Mouse (Mus musculus) C2C12 (cell line): ENCODE measurements around the gene Gm10073. TPM values are rescaled to one million over a fixed set of nuclear protein-coding genes. Genes with fewer than 3 reads are reported as not detected.
"Not testable (repeated sequence)": the region's sequence is repeated elsewhere in the genome, so short reads cannot be mapped to it uniquely, and the experiment has no call there.

Experiments used
- H3K27me3 ChIP-seq: one replicate; pipeline ENCODE4 v1.6.1; 2011; ENCODE audit not compliant: control insufficient read depth, insufficient read depth, insufficient read length
- H3K36me3 ChIP-seq: one replicate; pipeline ENCODE4 v1.6.1; 2011; ENCODE audit not compliant: control insufficient read depth, insufficient read depth
- H3K4me3 ChIP-seq: one replicate; pipeline ENCODE4 v1.5.1; 2011; ENCODE audit warnings: mild to moderate bottlenecking, control low read depth; ENCODE audit not compliant: poor library complexity, insufficient read depth, severe bottlenecking
- H3K79me2 ChIP-seq: one replicate; pipeline ENCODE4 v1.6.1; 2011; ENCODE audit not compliant: control insufficient read depth, insufficient read depth
- H3K79me3 ChIP-seq: one replicate; pipeline ENCODE4 v1.6.1; 2011; ENCODE audit warnings: low read depth, control low read depth
- H3ac ChIP-seq: one replicate; pipeline ENCODE3; 2011; ENCODE audit warnings: low read depth; ENCODE audit not compliant: control insufficient read depth, insufficient read length
- CEBPB ChIP-seq: IDR thresholded peaks from one replicate; pipeline ENCODE4 v1.6.1; 2011; ENCODE audit warnings: low read depth, mild to moderate bottlenecking, control low read depth, moderate library complexity
- CTCF ChIP-seq: IDR thresholded peaks from one replicate; pipeline ENCODE4 v1.5.1; 2011; ENCODE audit not compliant: control insufficient read depth, insufficient read depth, insufficient read length
- FOSL1 ChIP-seq: IDR thresholded peaks from one replicate; pipeline ENCODE4 v1.8.0; 2011; ENCODE audit warnings: mild to moderate bottlenecking, low read length; ENCODE audit not compliant: poor library complexity, insufficient read depth, severe bottlenecking
- MAX ChIP-seq: IDR thresholded peaks from one replicate; pipeline ENCODE4 v1.6.1; 2011; ENCODE audit warnings: mild to moderate bottlenecking, control low read depth
- MYOD1 ChIP-seq: IDR thresholded peaks from one replicate; pipeline ENCODE4 v1.6.1; 2011; ENCODE audit warnings: low read depth; ENCODE audit not compliant: control insufficient read depth, insufficient read length
- MYOG ChIP-seq: IDR thresholded peaks from one replicate; pipeline ENCODE4 v1.6.1; 2011; ENCODE audit not compliant: control insufficient read depth, insufficient read length; ENCODE audit errors: extremely low read depth
- USF1 ChIP-seq: IDR thresholded peaks from one replicate; pipeline ENCODE4 v1.6.1; 2011; ENCODE audit warnings: low read depth, mild to moderate bottlenecking, control low read depth, moderate library complexity
- polyA plus RNA-seq: library from polyadenylated mRNA; unstranded; fragments of >200 nt; fragmentation: generic; extraction: Trizol; gene quantifications from one replicate; pipeline ENCODE4 v1.2.1, GENCODE M21; 2012; ENCODE audit warnings: missing spikeins

The Gm10073 gene
- polyA plus RNA-seq, 1 experiment: 107 TPM

DNA sequence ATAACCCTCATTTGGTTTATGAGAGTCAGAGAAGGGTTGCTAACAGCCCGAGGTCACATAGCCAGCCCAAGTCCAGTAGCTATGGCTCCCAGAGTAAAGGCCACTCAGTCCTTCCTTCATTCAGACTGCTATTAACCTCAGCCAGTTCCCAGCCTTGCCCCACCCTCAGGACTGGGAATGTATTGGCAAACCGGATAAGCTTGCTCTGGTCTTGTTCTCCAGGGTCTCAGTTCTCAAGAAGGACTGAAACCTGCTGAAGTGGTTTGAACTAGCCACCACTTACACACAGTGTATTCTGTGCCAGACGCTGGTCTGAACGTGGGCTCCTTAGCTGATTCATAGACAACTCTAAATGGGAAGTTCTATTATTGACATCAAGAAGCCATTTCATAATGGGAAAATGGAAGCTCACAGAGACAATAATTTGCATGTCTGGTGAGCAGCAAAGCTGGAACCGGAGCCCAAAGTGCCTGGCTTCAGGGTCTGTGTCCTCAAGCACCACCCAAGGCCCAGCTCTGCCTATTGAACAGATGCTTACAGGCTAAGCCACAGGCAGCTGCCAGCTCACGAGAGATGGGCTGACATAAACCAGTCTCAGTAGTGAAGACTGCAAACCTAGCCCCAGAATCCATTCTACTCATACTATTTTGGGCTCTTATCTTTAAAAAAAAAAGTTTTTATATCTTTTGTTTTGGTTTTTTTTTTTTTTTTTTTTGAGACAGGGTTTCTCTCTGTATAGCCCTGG lies 8.3 kb upstream of the Gm10073 start:
- H3ac ChIP-seq: no peak overlapping the region
- no peaks in the 10 kb centered on the region for H3K27me3 ChIP-seq
- TF ChIP-seq MAX (no peak), FOSL1 (no peak), CTCF (no peak), MYOG (no peak), CEBPB (no peak), MYOD1 (no peak), USF1 (no peak)
- no peaks in the 10 kb centered on the region for H3K79me3 ChIP-seq
- no peaks in the 10 kb centered on the region for H3K36me3 ChIP-seq
- H3K4me3 ChIP-seq: no peak overlapping the region
- no peaks in the 10 kb centered on the region for H3K79me2 ChIP-seq

DNA sequence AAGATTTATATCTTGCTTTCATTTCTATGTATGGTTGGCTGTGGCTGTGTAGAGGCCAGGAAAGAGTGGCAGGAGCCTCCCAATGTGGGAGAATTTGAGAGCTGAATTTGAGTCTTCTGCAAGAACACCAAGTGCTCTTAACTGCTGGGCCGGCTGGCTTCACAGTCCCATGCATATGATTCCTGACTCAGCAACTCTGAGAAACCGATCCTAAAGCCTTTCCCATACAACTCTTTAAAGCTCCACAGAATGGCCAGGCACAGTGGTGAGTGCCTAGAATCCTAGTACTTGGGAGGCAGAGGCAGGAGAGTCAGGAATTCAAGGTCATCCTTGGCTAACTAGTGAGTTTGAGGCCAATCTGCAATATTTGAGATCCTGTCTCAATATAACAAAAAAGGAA lies 6.2 kb upstream of the Gm10073 start:
- TF ChIP-seq MYOD1 (no peak), CEBPB (no peak), MAX (no peak), FOSL1 (no peak), USF1 (no peak), CTCF (no peak), MYOG (no peak)
- H3K36me3 ChIP-seq: no peaks in the 10 kb centered on the region
- H3ac ChIP-seq: no peak overlapping the region
- no peaks in the 10 kb centered on the region for H3K79me3 ChIP-seq
- H3K79me2 ChIP-seq: no peaks in the 10 kb centered on the region
- no peak overlapping the region for H3K4me3 ChIP-seq
- H3K27me3 ChIP-seq: no peaks in the 10 kb centered on the region

DNA sequence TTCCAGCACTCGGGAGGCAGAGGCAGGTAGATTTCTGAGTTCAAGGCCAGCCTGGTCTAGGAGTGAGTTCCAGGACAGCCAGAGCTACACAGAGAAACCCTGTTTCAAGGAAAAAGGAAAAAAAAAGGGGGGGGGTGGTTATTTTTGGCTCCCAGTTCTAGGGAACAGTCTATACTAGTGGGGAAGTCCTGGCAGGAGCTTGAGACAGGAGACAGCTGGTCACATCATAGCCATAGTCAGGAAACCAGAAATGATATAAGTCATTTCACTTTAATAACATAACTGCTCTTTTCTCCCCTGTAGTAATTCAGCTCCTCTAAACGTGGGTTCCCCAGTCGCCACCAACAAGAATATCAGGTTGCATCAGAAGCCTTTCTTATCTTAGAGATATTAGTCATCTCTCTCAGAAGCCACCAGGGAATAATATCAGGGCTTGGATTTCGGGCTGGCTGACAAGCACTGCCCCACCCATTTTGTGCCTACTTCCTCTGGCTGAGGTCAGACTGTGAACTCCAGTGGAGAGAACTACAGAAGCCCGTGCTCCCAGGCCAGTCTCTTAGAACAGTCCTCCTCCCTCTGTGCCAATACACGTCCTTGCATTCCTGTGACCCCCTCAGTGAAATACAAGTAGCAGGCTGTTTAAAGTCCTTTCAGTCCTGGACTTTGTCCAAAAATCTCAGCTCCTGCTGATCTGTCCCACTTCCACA lies 3.7 kb upstream of the Gm10073 start:
- TF ChIP-seq CTCF (no peak), CEBPB (peak; percentile 70), MAX (no peak), MYOG (no peak), USF1 (no peak), FOSL1 (peak; percentile 72), MYOD1 (peak; percentile 57)
- H3K4me3 ChIP-seq: no peak overlapping the region
- H3K79me3 ChIP-seq: no peaks in the 10 kb centered on the region
- H3K36me3 ChIP-seq: no peaks in the 10 kb centered on the region
- H3K79me2 ChIP-seq: no peaks in the 10 kb centered on the region
- no peaks in the 10 kb centered on the region for H3K27me3 ChIP-seq
- H3ac ChIP-seq: no peak overlapping the region

DNA sequence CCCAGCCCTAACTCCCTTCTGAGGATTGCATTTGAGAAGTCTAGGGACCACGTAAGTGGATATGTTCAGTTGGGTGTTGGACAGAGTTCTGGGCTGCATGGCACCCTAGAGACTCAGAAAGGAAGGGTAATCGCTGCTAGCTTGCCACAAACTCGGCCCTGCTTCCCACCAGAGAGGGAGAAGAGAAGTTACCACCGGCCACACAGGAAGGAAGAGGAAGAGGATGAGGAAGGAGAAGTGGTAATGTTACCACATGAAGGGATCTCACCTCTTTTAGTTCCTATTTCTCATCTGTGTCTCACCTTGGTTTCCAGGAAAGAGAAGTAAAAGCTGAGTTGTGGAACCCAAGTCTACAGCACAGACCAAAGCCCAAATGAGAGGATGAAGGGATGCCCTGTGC lies 1.0 kb upstream of the Gm10073 start:
- Histone ChIP-seq H3K27me3 (no peaks in the 10 kb centered on the region), H3K4me3 (no peak overlapping the region), H3K79me3 (no peaks in the 10 kb centered on the region), H3ac (no peak overlapping the region), H3K36me3 (no peaks in the 10 kb centered on the region), H3K79me2 (no peaks in the 10 kb centered on the region)
- TF ChIP-seq MYOG (no peak), USF1 (no peak)

DNA sequence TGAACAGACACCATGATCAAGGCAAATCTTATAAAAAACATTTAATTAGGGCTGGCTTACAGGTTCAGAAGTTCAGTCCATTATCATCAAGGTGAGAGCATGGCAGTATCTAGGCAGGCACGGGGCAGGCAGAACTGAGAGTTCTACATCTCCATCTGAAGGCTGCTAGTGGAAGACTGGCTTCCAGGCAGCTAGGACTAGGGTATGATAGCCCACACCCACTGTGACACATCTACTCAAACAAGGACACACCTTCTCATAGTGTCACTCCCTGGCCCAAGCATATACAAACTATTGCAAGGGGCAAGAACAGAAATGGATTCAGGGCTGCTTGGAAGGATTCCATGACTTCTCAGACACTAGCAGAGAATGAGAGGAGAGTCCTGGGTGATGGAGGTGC lies 1.1 kb downstream of the Gm10073 start:
- H3K4me3 ChIP-seq, H3K36me3 ChIP-seq, H3K79me2 ChIP-seq, H3K79me3 ChIP-seq, H3K27me3 ChIP-seq, H3ac ChIP-seq: not testable (repeated sequence)

DNA sequence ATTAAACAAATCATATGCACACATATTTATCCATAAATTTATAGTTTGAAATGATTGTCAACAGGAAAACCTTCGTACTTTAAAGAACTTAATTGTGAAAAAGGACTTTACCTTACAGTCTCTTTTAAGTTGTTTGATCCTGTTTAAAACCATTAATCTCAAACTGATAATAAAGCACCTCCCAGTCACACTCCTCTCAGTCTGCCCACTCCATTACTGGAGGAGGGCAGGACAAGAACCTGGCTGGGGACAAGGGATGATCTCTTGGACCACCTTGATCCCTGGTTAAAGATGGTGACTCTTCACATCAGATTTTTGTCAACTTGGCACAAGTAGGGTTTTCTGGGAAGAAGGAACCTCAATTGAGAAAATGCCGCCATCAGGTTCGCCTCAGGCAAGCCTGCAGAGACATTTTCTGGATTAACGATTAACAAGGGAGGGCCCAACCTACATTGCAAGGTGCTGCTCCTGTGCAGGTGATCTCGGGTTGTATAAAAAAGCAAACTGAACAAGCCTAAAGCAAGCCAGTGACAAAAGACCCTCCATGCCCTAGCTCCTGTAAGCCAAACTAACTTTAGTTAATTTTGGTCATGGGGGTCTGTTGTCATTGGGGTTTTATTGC lies 1.6 kb downstream of the Gm10073 start:
- H3ac ChIP-seq: no peak overlapping the region
- no peaks in the 10 kb centered on the region for H3K79me3 ChIP-seq
- TF ChIP-seq FOSL1: no peak
- TF ChIP-seq CEBPB: no peak

More for the DNA sequence above, 1.6 kb downstream of the Gm10073 start:
- no peaks in the 10 kb centered on the region for H3K27me3 ChIP-seq
- H3K79me2 ChIP-seq: no peaks in the 10 kb centered on the region
- H3K4me3 ChIP-seq: no peak overlapping the region
- H3K36me3 ChIP-seq: no peaks in the 10 kb centered on the region
